Comparison of ENCODE assay signal across 7 mouse cellular contexts in genomic region chr9:105395218-105395627, GRCm38 (mm10). TPM values are rescaled to one million over a fixed set of nuclear protein-coding genes. Genes with fewer than 3 reads are reported as not detected.
DNase-seq lines count a peak whose midpoint lies in the region; ATAC-seq lines count a peak whose summit lies in the region.

Gene Aste1, plus strand, starts transcription at chr9:105395392.
Gene Nek11, minus strand, starts transcription at chr9:105395524.

- peaks cover 4% of the 10 kb centered on the region; the same call in 1 of the 2 replicates for H3K36me3 ChIP-seq in intestine, embryonic 16.5 days (ENCODE audit: control insufficient read depth, insufficient read depth, low read length)
- H3K36me3 ChIP-seq in midbrain, embryonic 11.5 days (ENCODE audit: control insufficient read depth, insufficient read depth, low read length), result 0 out of 2 replicates have a peak, but pooled peaks cover 5% of the 10 kb centered on the region

- H3K4me2 ChIP-seq in intestine, embryonic 16.5 days (ENCODE audit: low read depth, low read length), result peak within 1 kb of the TSS; percentile 79
- peak within 1 kb of the TSS; percentile 68 for H3K4me2 ChIP-seq in midbrain, embryonic 11.5 days

- no peaks in the 10 kb centered on the region for H3K27me3 ChIP-seq in intestine, embryonic 16.5 days (replicated peaks; ENCODE audit: control insufficient read depth, insufficient read depth, low read length)
- no peaks in the 10 kb centered on the region; the same call in none of the 2 replicates for H3K27me3 ChIP-seq in midbrain, embryonic 11.5 days (ENCODE audit: control insufficient read depth, insufficient read depth, low read length)

- no peaks in the 10 kb centered on the region for H3K9me3 ChIP-seq in intestine, embryonic 16.5 days (ENCODE audit: control insufficient read depth, low read length)
- H3K9me3 ChIP-seq in midbrain, embryonic 11.5 days (ENCODE audit: control insufficient read depth, low read length), result no peaks in the 10 kb centered on the region

- H3K9ac ChIP-seq in intestine, embryonic 16.5 days (ENCODE audit: low read depth, low read length), result peak within 1 kb of the TSS; percentile 80
- peak within 1 kb of the TSS; percentile 69 for H3K9ac ChIP-seq in midbrain, embryonic 11.5 days (ENCODE audit: low read length)

- peak within 1 kb of the TSS; percentile 77 for H3K4me3 ChIP-seq in intestine, embryonic 16.5 days (ENCODE audit: low read length)
- H3K4me3 ChIP-seq in midbrain, embryonic 11.5 days (ENCODE audit: low read depth, low read length), result peak within 1 kb of the TSS; percentile 69

- peak; percentile 99 for ATAC-seq in intestine, embryonic 16.5 days
- peak; percentile 99 for ATAC-seq in midbrain, embryonic 11.5 days (ENCODE audit: low FRiP score)

- under 1% methylated on average over 44 of the region's 44 CpGs for WGBS in intestine, embryonic 16.5 days
- under 1% methylated on average over 44 of the region's 44 CpGs for WGBS in midbrain, embryonic 11.5 days

- intact Hi-C loops in left cerebral cortex, postnatal 36 days (cut with DNase I), result loop anchor here (10.0 kb wide), 2 partner anchors 720 to 1120 kb away; no protein-coding TSS in a partner anchor

- peak within 1 kb of the TSS; percentile 96 for H3K27ac ChIP-seq in intestine, embryonic 16.5 days (ENCODE audit: low read length)
- peak within 1 kb of the TSS; percentile 52 for H3K27ac ChIP-seq in midbrain, embryonic 11.5 days (ENCODE audit: low read depth, low read length)

- peaks cover 13% of the 10 kb centered on the region for H3K4me1 ChIP-seq in intestine, embryonic 16.5 days (ENCODE audit: control insufficient read depth, insufficient read depth, low read length)
- peaks cover 10% of the 10 kb centered on the region for H3K4me1 ChIP-seq in midbrain, embryonic 11.5 days (ENCODE audit: control insufficient read depth, insufficient read depth, low read length)

- peak; percentile 90 for DNase-seq in adrenal gland, adult 8-10 months
- DNase-seq in embryo, embryonic 9.5 days (ENCODE audit: extremely low spot score), result peak; percentile 90
- peak; percentile 86 to 94 for DNase-seq in gastrocnemius, postnatal 4 days (ENCODE audit: low spot score in 2 of 2)
- peak; percentile 91 to 92 for DNase-seq in left cerebral cortex, postnatal 36 days (ENCODE audit: low spot score in 2 of 2)
- peak; percentile 99 for DNase-seq in midbrain, embryonic 11.5 days (ENCODE audit: low spot score, missing footprints)
- peak; percentile 83 for DNase-seq in skeletal muscle tissue, adult 2 months (ENCODE audit: low read depth, low spot score)

RNA-seq across cellular contexts. Expression of gene Aste1, which starts in this region (rescaled TPM):
- total RNA-seq in adrenal gland, adult 8-10 months (2022), result 10 to 100 TPM; 10.0 to 14.0 (median 10.4) TPM
- 1 to 10 TPM; 6.2 to 9.1 TPM for total RNA-seq in gastrocnemius, postnatal 4 days (2021)
- polyA plus RNA-seq in intestine, embryonic 16.5 days (2015; fragmentation: Nextera tagmentation; extraction: Ambion mirVana), result 12.2 and 12.6 TPM in 2 replicates
- 10 to 100 TPM in 1 of 2 experiments, 1 to 10 TPM in 1; 8.3 to 11.6 TPM for total RNA-seq in left cerebral cortex, postnatal 36 days (2021)
- 14.8 and 15.1 TPM in 2 replicates for polyA plus RNA-seq in midbrain, embryonic 11.5 days (2014; fragmentation: Nextera tagmentation; extraction: Ambion mirVana)

RNA-seq across cellular contexts. Expression of gene Nek11, which starts in this region (rescaled TPM):
- under 1 TPM in 3 of 4 experiments, not detected in 1; 0.24 to 0.87 (median 0.77) TPM for total RNA-seq in adrenal gland, adult 8-10 months (2022)
- under 1 TPM in 1 of 2 experiments, not detected in 1; 0.49 TPM for total RNA-seq in gastrocnemius, postnatal 4 days (2021)
- polyA plus RNA-seq in intestine, embryonic 16.5 days (2015; fragmentation: Nextera tagmentation; extraction: Ambion mirVana), result 0.15 TPM in 2 replicates
- 1 to 10 TPM in 1 of 2 experiments, under 1 TPM in 1; 0.95 to 1.4 TPM for total RNA-seq in left cerebral cortex, postnatal 36 days (2021)
- 0.79 and 0.86 TPM in 2 replicates for polyA plus RNA-seq in midbrain, embryonic 11.5 days (2014; fragmentation: Nextera tagmentation; extraction: Ambion mirVana)

Comparison
In these comparisons a context has a peak if more than half of its experiments do, and no peak if none do; other contexts are left out.
1. Peak in every context shown above with its lines: DNase-seq, ATAC-seq, H3K4me3 ChIP-seq and H3K27ac ChIP-seq.